ENCODE assay signal across 20 mouse cellular contexts in genomic region chr4:151301337-151301736, GRCm38 (mm10).
DNase-seq lines count a peak whose midpoint lies in the region; ATAC-seq lines count a peak whose summit lies in the region.
"Had no signal": no experiment of that assay in that cellular context is flagged by ENCODE, and none has a peak within 500 bp of the region (broad histone marks: within the 10 kb centered on the region; RNA-seq: fewer than 3 reads in every experiment).

No protein-coding gene starts in this region.

- no peaks in the 10 kb centered on the region for H3K36me3 ChIP-seq in forebrain, embryonic 14.5 days (ENCODE audit: control insufficient read depth, insufficient read depth, low read length)
- H3K36me3 ChIP-seq in forebrain, embryonic 10.5 days (replicated peaks): no peaks in the 10 kb centered on the region
- H3K36me3 ChIP-seq in midbrain, embryonic 11.5 days (ENCODE audit: control insufficient read depth, insufficient read depth, low read length): no peaks in the 10 kb centered on the region
- H3K36me3 ChIP-seq in midbrain, embryonic 15.5 days (replicated peaks): no peaks in the 10 kb centered on the region
- H3K36me3 ChIP-seq: embryonic facial prominence, embryonic 13.5 days; limb, embryonic 12.5 days; liver, embryonic 12.5 days; stomach, embryonic 15.5 days had no signal

- H3K4me1 ChIP-seq in forebrain, embryonic 14.5 days (ENCODE audit: control insufficient read depth, insufficient read depth, low read length): peaks cover 14% of the 10 kb centered on the region
- peaks cover 14% of the 10 kb centered on the region for H3K4me1 ChIP-seq in forebrain, embryonic 10.5 days
- no peaks in the 10 kb centered on the region for H3K4me1 ChIP-seq in midbrain, embryonic 11.5 days (ENCODE audit: control insufficient read depth, insufficient read depth, low read length)
- peaks cover 24% of the 10 kb centered on the region for H3K4me1 ChIP-seq in midbrain, embryonic 15.5 days
- H3K4me1 ChIP-seq: liver, embryonic 12.5 days had no signal

- intact Hi-C loops in heart, postnatal 14 days (cut with DNase I): loop anchor here (5.0 kb wide), 1 partner anchor 144 kb away; no protein-coding TSS in a partner anchor

- H3K27ac ChIP-seq in forebrain, embryonic 14.5 days (ENCODE audit: low read depth, low read length): no peak overlapping the region
- H3K27ac ChIP-seq in forebrain, embryonic 10.5 days: no peak overlapping the region
- H3K27ac ChIP-seq in midbrain, embryonic 11.5 days (ENCODE audit: low read depth, low read length): no peak overlapping the region
- H3K27ac ChIP-seq in midbrain, embryonic 15.5 days: no peak overlapping the region
- H3K27ac ChIP-seq: heart, adult 2 months; liver, embryonic 12.5 days; stomach, embryonic 15.5 days had no signal

- no peaks in the 10 kb centered on the region for H3K27me3 ChIP-seq in forebrain, embryonic 14.5 days (replicated peaks; ENCODE audit: control insufficient read depth, insufficient read depth, low read length)
- peaks cover 19% of the 10 kb centered on the region for H3K27me3 ChIP-seq in forebrain, embryonic 10.5 days (ENCODE audit: poor library complexity, severe bottlenecking)
- no peaks in the 10 kb centered on the region; the same call in 1 of the 2 replicates for H3K27me3 ChIP-seq in midbrain, embryonic 11.5 days (ENCODE audit: control insufficient read depth, insufficient read depth, low read length)
- H3K27me3 ChIP-seq in midbrain, embryonic 15.5 days (replicated peaks): no peaks in the 10 kb centered on the region

- H3K4me3 ChIP-seq in forebrain, embryonic 14.5 days (ENCODE audit: low read depth, low read length): no peak overlapping the region
- H3K4me3 ChIP-seq in forebrain, embryonic 10.5 days: no peak overlapping the region
- no peak overlapping the region for H3K4me3 ChIP-seq in midbrain, embryonic 11.5 days (ENCODE audit: low read depth, low read length)
- no peak overlapping the region for H3K4me3 ChIP-seq in midbrain, embryonic 15.5 days
- H3K4me3 ChIP-seq: embryonic facial prominence, embryonic 13.5 days; heart, adult 2 months; limb, embryonic 12.5 days; liver, embryonic 12.5 days; stomach, embryonic 15.5 days had no signal

- no peaks in the 10 kb centered on the region for H3K9me3 ChIP-seq in forebrain, embryonic 14.5 days (replicated peaks; ENCODE audit: control insufficient read depth, low read length)
- no peaks in the 10 kb centered on the region for H3K9me3 ChIP-seq in forebrain, embryonic 10.5 days
- H3K9me3 ChIP-seq in midbrain, embryonic 11.5 days (ENCODE audit: control insufficient read depth, low read length): no peaks in the 10 kb centered on the region
- H3K9me3 ChIP-seq in midbrain, embryonic 15.5 days: no peaks in the 10 kb centered on the region
- H3K9me3 ChIP-seq: embryonic facial prominence, embryonic 13.5 days; limb, embryonic 12.5 days; liver, embryonic 12.5 days; stomach, embryonic 15.5 days had no signal

- no peak overlapping the region for H3K9ac ChIP-seq in forebrain, embryonic 14.5 days (ENCODE audit: low read length)
- H3K9ac ChIP-seq in midbrain, embryonic 11.5 days (ENCODE audit: low read length): no peak overlapping the region
- no peak overlapping the region for H3K9ac ChIP-seq in midbrain, embryonic 15.5 days
- H3K9ac ChIP-seq: embryonic facial prominence, embryonic 13.5 days; limb, embryonic 12.5 days; liver, embryonic 12.5 days; stomach, embryonic 15.5 days had no signal

- 55% methylated on average over 9 of the region's 9 CpGs for whole genome bisulfite sequencing in forebrain, embryonic 14.5 days
- WGBS in forebrain, embryonic 10.5 days: 72% methylated on average over 9 of the region's 9 CpGs
- 65% methylated on average over 9 of the region's 9 CpGs for WGBS in midbrain, embryonic 11.5 days
- WGBS in midbrain, embryonic 15.5 days: 54% methylated on average over 9 of the region's 9 CpGs

- peak; percentile 56 for ATAC-seq in forebrain, embryonic 14.5 days
- no peak for ATAC-seq in midbrain, embryonic 11.5 days (ENCODE audit: low FRiP score)
- ATAC-seq in midbrain, embryonic 15.5 days (replicated peaks): no peak
- ATAC-seq: inflammation-experienced regulatory T-cells, adult 6 months had no signal

- DNase-seq in forebrain, embryonic 14.5 days (ENCODE audit: low spot score): peak; percentile 71
- no peak for DNase-seq in forebrain, embryonic 10.5 days (ENCODE audit: extremely low spot score, low spot score)
- peak; percentile 61 for DNase-seq in midbrain, embryonic 11.5 days (ENCODE audit: low spot score, missing footprints)
- peak; percentile 52 to 53 for DNase-seq in kidney, adult 8-10 months
- DNase-seq in adrenal gland, postnatal 4 days (ENCODE audit: low spot score in 2 of 2): no peak
- DNase-seq in heart, postnatal 14 days: no peak
- DNase-seq: adrenal gland, adult 2 months; B cell, adult 2 months; cerebellum, adult 9-10 months; gastrocnemius, postnatal 14 days; heart, adult 2 months; lung, adult 2 months; retina, postnatal 1 day; thymus, adult 2 months had no signal

- no peak overlapping the region for H3K4me2 ChIP-seq in forebrain, embryonic 14.5 days (ENCODE audit: low read length)
- no peak overlapping the region for H3K4me2 ChIP-seq in midbrain, embryonic 11.5 days
- H3K4me2 ChIP-seq in midbrain, embryonic 15.5 days: no peak overlapping the region
- H3K4me2 ChIP-seq: limb, embryonic 12.5 days; liver, embryonic 12.5 days; stomach, embryonic 15.5 days had no signal

Comparison
In these comparisons a context has a peak if more than half of its experiments do, and no peak if none do; other contexts are left out.
1. DNase-seq: peak in forebrain, embryonic 14.5 days (single experiment), midbrain, embryonic 11.5 days (single experiment) and kidney, adult 8-10 months (2 of 2); none in forebrain, embryonic 10.5 days (single experiment), adrenal gland, postnatal 4 days (0 of 2) and heart, postnatal 14 days (0 of 2).